Mouse (Mus musculus): ENCODE results near the gene Mapk14. TPM values are rescaled to one million over a fixed set of nuclear protein-coding genes. Genes with fewer than 3 reads are reported as not detected.
"Not testable (repeated sequence)": the region's sequence is repeated elsewhere in the genome, so short reads cannot be mapped to it uniquely, and the experiment has no call there.

Gene Mapk14
- total and polyA plus RNA-seq, 3 experiments: 61.5 to 93.2 TPM; not detected in 1

GRCm38 (mm10) chr17:28717535-28717934, 26.4 kb downstream of the Mapk14 start:
- no peaks in the 10 kb centered on the region for H3K79me2 ChIP-seq (ENCODE audit: control insufficient read depth, insufficient read depth, low read length, poor library complexity)
- H3K9ac ChIP-seq (ENCODE audit: control insufficient read depth, low read depth, low read length, poor library complexity, severe bottlenecking): no peak overlapping the region
- H3K27ac ChIP-seq (ENCODE audit: control insufficient read depth, low read depth, low read length): no peak overlapping the region
- H3K27me3 ChIP-seq (ENCODE audit: control insufficient read depth in 1 of 2, insufficient read depth in 2 of 2, low read length in 2 of 2): no peaks in the 10 kb centered on the region
- DNase-seq (ENCODE audit: low read depth, low spot score): no peak
- H3K4me1 ChIP-seq (ENCODE audit: control insufficient read depth in 1 of 2, insufficient read depth in 2 of 2, low read length in 2 of 2): 0 out of 4 replicates have a peak, but pooled peaks cover 0 to 2% of the 10 kb centered on the region in 2 experiments
- H3K9me3 ChIP-seq (replicated peaks; ENCODE audit: insufficient read depth, low read length): no peaks in the 10 kb centered on the region
- H3K4me3 ChIP-seq (ENCODE audit: control insufficient read depth in 1 of 2, insufficient read depth in 1 of 2, low read depth in 2 of 2, low read length in 2 of 2): no peak overlapping the region
- peaks cover 0 to 30% of the 10 kb centered on the region in 2 experiments; a peak in 2 of 4 replicates for H3K36me3 ChIP-seq (ENCODE audit: control insufficient read depth in 1 of 2, insufficient read depth in 2 of 2, low read length in 2 of 2)
- no peak for TF ChIP-seq CTCF (IDR thresholded peaks at IDR 0.05 in 2 of 3, conservative IDR thresholded peaks at IDR 0.05 in 1 of 3; ENCODE audit: control insufficient read depth in 1 of 3, insufficient read depth in 1 of 3, low read depth in 2 of 3, low read length in 3 of 3, poor library complexity in 1 of 3, severe bottlenecking in 1 of 3)
- no peak for TF ChIP-seq MAFK (IDR thresholded peaks at IDR 0.05; ENCODE audit: borderline replicate concordance, low read depth, low read length)
- no peak for TF ChIP-seq TBP (IDR thresholded peaks at IDR 0.05; ENCODE audit: low read depth, low read length)
- no peak for TF ChIP-seq TCF12 (IDR thresholded peaks at IDR 0.05; ENCODE audit: low read depth, low read length)
- TF ChIP-seq ZC3H11A (IDR thresholded peaks at IDR 0.05; ENCODE audit: low read depth, low read length): no peak
- TF ChIP-seq MYC (IDR thresholded peaks at IDR 0.05; ENCODE audit: low read depth, low read length): no peak
- no peak for TF ChIP-seq MXI1 (IDR thresholded peaks at IDR 0.05; ENCODE audit: low read depth, low read length)
- no peak for TF ChIP-seq ELF1 (IDR thresholded peaks at IDR 0.05; ENCODE audit: low read depth, low read length)
- no peak for TF ChIP-seq ZMIZ1 (IDR thresholded peaks at IDR 0.05; ENCODE audit: low read depth, low read length)
- TF ChIP-seq MAZ (IDR thresholded peaks at IDR 0.05; ENCODE audit: low read depth, low read length): no peak
- TF ChIP-seq POLR2AphosphoS5 (IDR thresholded peaks at IDR 0.05; ENCODE audit: borderline replicate concordance, low read depth, low read length): no peak
- no peak for TF ChIP-seq TAL1 (IDR thresholded peaks at IDR 0.05; ENCODE audit: low read length)
- no peak for TF ChIP-seq MEF2A (IDR thresholded peaks at IDR 0.05; ENCODE audit: extremely low read depth, insufficient replicate concordance, low read depth, low read length, poor library complexity, severe bottlenecking)
- TF ChIP-seq SMC3 (IDR thresholded peaks at IDR 0.05; ENCODE audit: low read depth, low read length): no peak
- no peak for TF ChIP-seq EP300 (IDR thresholded peaks at IDR 0.05; ENCODE audit: low read depth in 1 of 2, low read length in 2 of 2)
- TF ChIP-seq MYB (IDR thresholded peaks at IDR 0.05; ENCODE audit: low read depth, low read length): no peak

DNA sequence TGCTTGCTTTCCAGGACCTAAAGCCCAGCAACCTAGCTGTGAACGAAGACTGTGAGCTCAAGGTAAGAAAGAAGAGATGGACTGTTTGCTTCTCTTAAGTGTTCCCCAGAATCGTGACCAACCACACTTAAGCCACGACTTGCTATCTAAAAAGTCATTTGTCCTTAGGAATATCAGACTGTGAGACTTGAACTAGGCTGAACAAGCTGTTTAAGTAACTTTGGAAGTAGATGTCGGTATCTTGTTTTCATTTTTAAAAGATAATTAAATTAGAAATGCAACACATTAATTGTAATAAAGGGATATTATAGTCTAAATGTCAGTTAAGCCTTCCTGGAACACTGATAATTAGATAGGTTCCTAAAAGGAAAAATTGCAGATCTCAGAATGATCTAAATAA, 34.7 kb downstream of the Mapk14 start, which contains the start of gene AC170998.1:
Gene AC170998.1 (plus strand): TSS at position 301 of the 400 bp plus-strand sequence.
- TF ChIP-seq KAT2A (conservative IDR thresholded peaks at IDR 0.05; ENCODE audit: low read depth, low read length) (no peak), ETS1 (IDR thresholded peaks at IDR 0.05; ENCODE audit: low read depth, low read length) (no peak), NELFE (IDR thresholded peaks at IDR 0.05; ENCODE audit: low read depth, low read length) (no peak), MAFK (IDR thresholded peaks at IDR 0.05; ENCODE audit: borderline replicate concordance, low read depth, low read length) (no peak), SMC3 (IDR thresholded peaks at IDR 0.05; ENCODE audit: low read depth, low read length) (no peak), E2F4 (IDR thresholded peaks at IDR 0.05; ENCODE audit: borderline replicate concordance, low read depth, low read length) (no peak), BHLHE40 (IDR thresholded peaks at IDR 0.05; ENCODE audit: borderline replicate concordance, low read depth, low read length) (no peak), POLR2AphosphoS2 (IDR thresholded peaks at IDR 0.05; ENCODE audit: low read length) (no peak), HCFC1 (IDR thresholded peaks at IDR 0.05; ENCODE audit: low read depth, low read length) (no peak), ZMIZ1 (IDR thresholded peaks at IDR 0.05; ENCODE audit: low read depth, low read length) (no peak), ELF1 (IDR thresholded peaks at IDR 0.05; ENCODE audit: low read depth, low read length) (no peak), MEF2A (IDR thresholded peaks at IDR 0.05; ENCODE audit: extremely low read depth, insufficient replicate concordance, low read depth, low read length, poor library complexity, severe bottlenecking) (no peak), USF1 (IDR thresholded peaks at IDR 0.05; ENCODE audit: low read depth, low read length) (no peak), ZKSCAN1 (IDR thresholded peaks at IDR 0.05; ENCODE audit: low read depth, low read length) (no peak)
- Histone ChIP-seq H3K79me2 (ENCODE audit: control insufficient read depth, insufficient read depth, low read length, poor library complexity) (no peaks in the 10 kb centered on the region), H3K4me3 (ENCODE audit: control insufficient read depth in 1 of 2, insufficient read depth in 1 of 2, low read depth in 2 of 2, low read length in 2 of 2) (no peak within 1 kb of the TSS), H3K4me1 (ENCODE audit: control insufficient read depth in 1 of 2, insufficient read depth in 2 of 2, low read length in 2 of 2) (peaks cover 0 to 2% of the 10 kb centered on the region in 2 experiments; a peak in 2 of 4 replicates), H3K27me3 (ENCODE audit: control insufficient read depth in 1 of 2, insufficient read depth in 2 of 2, low read length in 2 of 2) (no peaks in the 10 kb centered on the region), H3K27ac (ENCODE audit: control insufficient read depth, low read depth, low read length) (no peak within 1 kb of the TSS), H3K9me3 (replicated peaks; ENCODE audit: insufficient read depth, low read length) (no peaks in the 10 kb centered on the region), H3K9ac (ENCODE audit: control insufficient read depth, low read depth, low read length, poor library complexity, severe bottlenecking) (no peak within 1 kb of the TSS), H3K36me3 (ENCODE audit: control insufficient read depth in 1 of 2, insufficient read depth in 2 of 2, low read length in 2 of 2) (peaks cover 2 to 29% of the 10 kb centered on the region in 2 experiments)
- DNase-seq (ENCODE audit: low read depth, low spot score): no peak

GRCm38 (mm10) chr17:28727511-28727910, 36.4 kb downstream of the Mapk14 start:
- peaks cover 2 to 29% of the 10 kb centered on the region in 2 experiments for H3K36me3 ChIP-seq (ENCODE audit: control insufficient read depth in 1 of 2, insufficient read depth in 2 of 2, low read length in 2 of 2)
- DNase-seq (ENCODE audit: low read depth, low spot score); H3K9me3 ChIP-seq (replicated peaks; ENCODE audit: insufficient read depth, low read length); H3K27me3 ChIP-seq (ENCODE audit: control insufficient read depth in 1 of 2, insufficient read depth in 2 of 2, low read length in 2 of 2); H3K9ac ChIP-seq (ENCODE audit: control insufficient read depth, low read depth, low read length, poor library complexity, severe bottlenecking); H3K27ac ChIP-seq (ENCODE audit: control insufficient read depth, low read depth, low read length); H3K4me1 ChIP-seq (ENCODE audit: control insufficient read depth in 1 of 2, insufficient read depth in 2 of 2, low read length in 2 of 2); H3K4me3 ChIP-seq (ENCODE audit: control insufficient read depth in 1 of 2, insufficient read depth in 1 of 2, low read depth in 2 of 2, low read length in 2 of 2); H3K79me2 ChIP-seq (ENCODE audit: control insufficient read depth, insufficient read depth, low read length, poor library complexity): not testable (repeated sequence)
